23 mouse cellular contexts compared by ENCODE assay signal in the genomic region with DNA sequence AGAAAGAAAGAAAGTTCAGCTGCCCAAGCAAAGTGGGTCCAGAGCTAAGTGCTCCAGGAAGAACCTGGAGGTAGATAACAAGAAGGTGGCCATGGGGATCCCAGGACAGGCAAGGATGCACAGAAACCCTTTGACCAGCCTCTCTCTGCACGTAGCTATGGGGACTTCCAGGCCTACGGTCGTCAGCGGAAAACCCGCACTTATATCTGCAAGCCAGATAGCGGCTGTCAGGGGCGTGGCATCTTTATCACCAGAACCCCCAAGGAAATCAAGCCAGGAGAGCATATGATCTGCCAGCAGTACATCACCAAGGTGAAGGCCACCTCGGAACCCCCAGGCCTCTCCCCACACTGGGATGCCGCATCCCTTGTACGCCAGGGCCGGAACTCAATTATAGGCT. TPM values are rescaled to one million over a fixed set of nuclear protein-coding genes. Genes with fewer than 3 reads are reported as not detected.
DNase-seq lines count a peak whose midpoint lies in the region; ATAC-seq and TF ChIP-seq lines count a peak whose summit lies in the region.
"Had no signal": no experiment of that assay in that cellular context is flagged by ENCODE, and none has a peak within 500 bp of the region (broad histone marks: within the 10 kb centered on the region; RNA-seq: fewer than 3 reads in every experiment).

No protein-coding gene starts in this region.

- H3K4me2 ChIP-seq in liver, embryonic 13.5 days, result no peak overlapping the region
- H3K4me2 ChIP-seq in liver, embryonic 11.5 days, result no peak overlapping the region
- H3K4me2 ChIP-seq: forebrain, embryonic 13.5 days; heart, embryonic 11.5 days; hindbrain, embryonic 12.5 days; hindbrain, embryonic 15.5 days had no signal

- no peaks in the 10 kb centered on the region for H3K79me2 ChIP-seq in MEL (ENCODE audit: control insufficient read depth, insufficient read depth, low read length, poor library complexity)

- peaks cover 3% of the 10 kb centered on the region; the same call in 1 of the 2 replicates for H3K27me3 ChIP-seq in liver, embryonic 13.5 days
- no peaks in the 10 kb centered on the region for H3K27me3 ChIP-seq in liver, embryonic 11.5 days (replicated peaks; ENCODE audit: control insufficient read depth, insufficient read depth, low read length)
- no peaks in the 10 kb centered on the region for H3K27me3 ChIP-seq in MEL (ENCODE audit: control insufficient read depth in 1 of 2, insufficient read depth in 2 of 2, low read length in 2 of 2)

- WGBS in liver, embryonic 13.5 days (ENCODE audit: insufficient replicate concordance), result 38% methylated on average over 11 of the region's 11 CpGs
- WGBS in liver, embryonic 11.5 days, result 56% methylated on average over 11 of the region's 11 CpGs

- no peak for TF ChIP-seq RAD21 in MEL (IDR thresholded peaks at IDR 0.05; ENCODE audit: low read depth, low read length)

- no peak overlapping the region for H3K9ac ChIP-seq in liver, embryonic 13.5 days
- H3K9ac ChIP-seq in liver, embryonic 11.5 days (ENCODE audit: low read depth, low read length), result no peak overlapping the region
- no peak overlapping the region for H3K9ac ChIP-seq in MEL (ENCODE audit: control insufficient read depth, low read depth, low read length, poor library complexity, severe bottlenecking)
- H3K9ac ChIP-seq: forebrain, embryonic 13.5 days; hindbrain, embryonic 12.5 days; hindbrain, embryonic 15.5 days had no signal

- H3K4me1 ChIP-seq in liver, embryonic 13.5 days (replicated peaks), result peaks cover 13% of the 10 kb centered on the region
- H3K4me1 ChIP-seq in liver, embryonic 11.5 days (replicated peaks; ENCODE audit: control insufficient read depth, insufficient read depth, low read length), result peaks cover 5% of the 10 kb centered on the region
- peaks cover 15 to 23% of the 10 kb centered on the region in 2 experiments for H3K4me1 ChIP-seq in MEL (ENCODE audit: control insufficient read depth in 1 of 2, insufficient read depth in 2 of 2, low read length in 2 of 2)
- H3K4me1 ChIP-seq: forebrain, embryonic 13.5 days; hindbrain, embryonic 12.5 days; hindbrain, embryonic 15.5 days had no signal

- no peaks in the 10 kb centered on the region for H3K36me3 ChIP-seq in liver, embryonic 13.5 days
- H3K36me3 ChIP-seq in liver, embryonic 11.5 days (ENCODE audit: control insufficient read depth, insufficient read depth, low read length), result no peaks in the 10 kb centered on the region
- H3K36me3 ChIP-seq in MEL (ENCODE audit: control insufficient read depth in 1 of 2, insufficient read depth in 2 of 2, low read length in 2 of 2), result peaks cover 0 to 19% of the 10 kb centered on the region in 2 experiments; a peak in 2 of 4 replicates
- H3K36me3 ChIP-seq: forebrain, embryonic 10.5 days; hindbrain, embryonic 12.5 days; hindbrain, embryonic 15.5 days had no signal

- H3K9me3 ChIP-seq in liver, embryonic 13.5 days (replicated peaks), result no peaks in the 10 kb centered on the region
- H3K9me3 ChIP-seq in liver, embryonic 11.5 days (ENCODE audit: control insufficient read depth, low read length), result no peaks in the 10 kb centered on the region
- H3K9me3 ChIP-seq in MEL (replicated peaks; ENCODE audit: insufficient read depth, low read length), result no peaks in the 10 kb centered on the region
- H3K9me3 ChIP-seq: forebrain, embryonic 10.5 days; forebrain, embryonic 13.5 days; hindbrain, embryonic 12.5 days; hindbrain, embryonic 15.5 days had no signal

- no peak for TF ChIP-seq CTCF in MEL (IDR thresholded peaks at IDR 0.05 in 2 of 3, conservative IDR thresholded peaks at IDR 0.05 in 1 of 3; ENCODE audit: control insufficient read depth in 1 of 3, insufficient read depth in 1 of 3, low read depth in 2 of 3, low read length in 3 of 3, poor library complexity in 1 of 3, severe bottlenecking in 1 of 3)

- no peak overlapping the region for H3K27ac ChIP-seq in liver, embryonic 13.5 days
- H3K27ac ChIP-seq in liver, embryonic 11.5 days (ENCODE audit: low read depth, low read length), result no peak overlapping the region
- no peak overlapping the region for H3K27ac ChIP-seq in MEL (ENCODE audit: control insufficient read depth, low read depth, low read length)
- H3K27ac ChIP-seq: forebrain, embryonic 10.5 days; forebrain, embryonic 13.5 days; gastrocnemius, adult 2 months; hindbrain, embryonic 12.5 days; hindbrain, embryonic 15.5 days had no signal

- intact Hi-C loops in left cerebral cortex, postnatal 36 days (cut with DNase I), result no loop called here

- no peak overlapping the region for H3K4me3 ChIP-seq in liver, embryonic 13.5 days (replicated peaks)
- no peak overlapping the region for H3K4me3 ChIP-seq in liver, embryonic 11.5 days (ENCODE audit: low read depth, low read length)
- peak overlapping the region in 1 of 2 experiments; percentile 10; a peak in 1 of 4 replicates for H3K4me3 ChIP-seq in MEL (ENCODE audit: control insufficient read depth in 1 of 2, insufficient read depth in 1 of 2, low read depth in 2 of 2, low read length in 2 of 2)
- H3K4me3 ChIP-seq: forebrain, embryonic 10.5 days; forebrain, embryonic 13.5 days; gastrocnemius, adult 2 months; hindbrain, embryonic 12.5 days; hindbrain, embryonic 15.5 days had no signal

- peak; percentile 29; the same call in 1 of the 2 replicates for ATAC-seq in liver, embryonic 13.5 days (ENCODE audit: low read depth)
- no peak for ATAC-seq in liver, embryonic 11.5 days (replicated peaks; ENCODE audit: low FRiP score)
- ATAC-seq: activated CD4-positive, CD25-positive, alpha-beta regulatory T cell, adult 4 months; forebrain, embryonic 13.5 days; forebrain, embryonic 16.5 days had no signal

- no peak for DNase-seq in liver, embryonic 13.5 days
- no peak for DNase-seq in liver, embryonic 11.5 days (ENCODE audit: low spot score)
- DNase-seq in MEL (ENCODE audit: low read depth, low spot score), result peak; percentile 65
- peak; percentile 60 for DNase-seq in induced T-regulatory cell, adult 2 months (ENCODE audit: low read depth)
- no peak for DNase-seq in left cerebral cortex, postnatal 36 days (ENCODE audit: low spot score in 2 of 2)
- DNase-seq in layer of hippocampus, postnatal 10 days (ENCODE audit: low spot score in 2 of 2), result no peak
- DNase-seq: adrenal gland, adult 8-10 months; adrenal gland, postnatal 25 days; cerebellum, adult 18-20 months; cerebellum, adult 9-10 months; cerebellum, postnatal 14 days; gastrocnemius, adult 2 months; gastrocnemius, postnatal 14 days; heart, adult 11 months had no signal

- no peak for TF ChIP-seq POLR2A in MEL (IDR thresholded peaks at IDR 0.05; ENCODE audit: control insufficient read depth in 1 of 2, insufficient read depth in 1 of 2, low read depth in 1 of 2, low read length in 2 of 2, poor library complexity in 1 of 2)

- TF ChIP-seq EP300 in MEL (IDR thresholded peaks at IDR 0.05; ENCODE audit: low read depth in 1 of 2, low read length in 2 of 2), result peak; percentile 34 to 66; a peak in 2 of 4 replicates

TF ChIP-seq in MEL, 35 proteins besides CTCF, POLR2A, EP300 and RAD21 (continues in another document):
- no peak for TF ChIP-seq NELFE (IDR thresholded peaks at IDR 0.05; ENCODE audit: low read depth, low read length)
- peak; percentile 44; the same call in 1 of the 2 replicates for TF ChIP-seq RCOR1 (IDR thresholded peaks at IDR 0.05; ENCODE audit: low read depth, low read length)

RNA-seq across cellular contexts. Expression of gene Ttll13, which starts 6.7 kb away (rescaled TPM):
- 0.23 and 0.72 TPM in 2 replicates for polyA plus RNA-seq in liver, embryonic 13.5 days (2015; fragmentation: Nextera tagmentation; extraction: Ambion mirVana)
- 0.52 and 1.6 TPM in 2 replicates for polyA plus RNA-seq in liver, embryonic 11.5 days (2014; fragmentation: Nextera tagmentation; extraction: Ambion mirVana)
- total RNA-seq in MEL (2012; rRNA removed), result 0.39 and 0.46 TPM in 2 replicates
- under 1 TPM in 1 of 2 experiments, not detected in 1; 0.40 TPM for polyA plus RNA-seq in MEL (2012; ENCODE audit: insufficient read depth in 1 of 2, insufficient read length in 2 of 2, low read depth in 1 of 2, low replicate concordance in 2 of 2, missing spikeins in 1 of 2)
- total RNA-seq in left cerebral cortex, postnatal 36 days (2021), result 1 to 10 TPM; 1.7 to 1.8 TPM
- 1 to 10 TPM; 1.4 to 1.5 TPM for total RNA-seq in layer of hippocampus, postnatal 10 days (2021)
- total RNA-seq: hematopoietic stem cell, adult 5-6 weeks had no signal
- polyA plus RNA-seq: C2C12 had no signal

RNA-seq across cellular contexts. Expression of gene Ngrn, which starts 8.1 kb away (rescaled TPM):
- 33.5 and 37.2 TPM in 2 replicates for polyA plus RNA-seq in liver, embryonic 13.5 days (2015; fragmentation: Nextera tagmentation; extraction: Ambion mirVana)
- 55.1 and 58.4 TPM in 2 replicates for polyA plus RNA-seq in liver, embryonic 11.5 days (2014; fragmentation: Nextera tagmentation; extraction: Ambion mirVana)
- 42.8 and 48.0 TPM in 2 replicates for total RNA-seq in MEL (2012; rRNA removed)
- 10 to 100 TPM in 1 of 2 experiments, not detected in 1; 37.2 TPM for polyA plus RNA-seq in MEL (2012; ENCODE audit: insufficient read depth in 1 of 2, insufficient read length in 2 of 2, low read depth in 1 of 2, low replicate concordance in 2 of 2, missing spikeins in 1 of 2)
- 10 to 100 TPM; 44.8 to 45.9 TPM for total RNA-seq in left cerebral cortex, postnatal 36 days (2021)
- 10 to 100 TPM; 37.2 to 39.4 TPM for total RNA-seq in layer of hippocampus, postnatal 10 days (2021)

RNA-seq across cellular contexts. Expression of gene Vps33b, which starts 16.6 kb away (rescaled TPM):
- polyA plus RNA-seq in liver, embryonic 13.5 days (2015; fragmentation: Nextera tagmentation; extraction: Ambion mirVana), result 4.4 and 7.9 TPM in 2 replicates
- 20.8 and 24.4 TPM in 2 replicates for polyA plus RNA-seq in liver, embryonic 11.5 days (2014; fragmentation: Nextera tagmentation; extraction: Ambion mirVana)
- total RNA-seq in MEL (2012; rRNA removed), result 24.9 and 27.6 TPM in 2 replicates
- polyA plus RNA-seq in MEL (2012; ENCODE audit: insufficient read depth in 1 of 2, insufficient read length in 2 of 2, low read depth in 1 of 2, low replicate concordance in 2 of 2, missing spikeins in 1 of 2), result 10 to 100 TPM in 1 of 2 experiments, not detected in 1; 23.4 TPM
- 10 to 100 TPM; 19.0 to 25.3 TPM for total RNA-seq in left cerebral cortex, postnatal 36 days (2021)
- 10 to 100 TPM; 23.0 to 25.6 TPM for total RNA-seq in layer of hippocampus, postnatal 10 days (2021)

RNA-seq across cellular contexts. Expression of gene Gdpgp1, which starts 20.2 kb away (rescaled TPM):
- 2.4 and 3.0 TPM in 2 replicates for polyA plus RNA-seq in liver, embryonic 13.5 days (2015; fragmentation: Nextera tagmentation; extraction: Ambion mirVana)
- polyA plus RNA-seq in liver, embryonic 11.5 days (2014; fragmentation: Nextera tagmentation; extraction: Ambion mirVana), result 6.5 and 7.4 TPM in 2 replicates
- total RNA-seq in MEL (2012; rRNA removed), result 3.4 and 4.0 TPM in 2 replicates
- 1 to 10 TPM in 1 of 2 experiments, not detected in 1; 4.6 TPM for polyA plus RNA-seq in MEL (2012; ENCODE audit: insufficient read depth in 1 of 2, insufficient read length in 2 of 2, low read depth in 1 of 2, low replicate concordance in 2 of 2, missing spikeins in 1 of 2)
- 1 to 10 TPM; 6.0 to 6.6 TPM for total RNA-seq in left cerebral cortex, postnatal 36 days (2021)
- total RNA-seq in layer of hippocampus, postnatal 10 days (2021), result 1 to 10 TPM; 6.4 to 6.7 TPM

RNA-seq across cellular contexts. Expression of gene Cib1, which starts 20.3 kb away (rescaled TPM):
- polyA plus RNA-seq in liver, embryonic 13.5 days (2015; fragmentation: Nextera tagmentation; extraction: Ambion mirVana), result 91.0 and 102 TPM in 2 replicates
- polyA plus RNA-seq in liver, embryonic 11.5 days (2014; fragmentation: Nextera tagmentation; extraction: Ambion mirVana), result 113 and 114 TPM in 2 replicates
- total RNA-seq in MEL (2012; rRNA removed), result 69.3 and 84.5 TPM in 2 replicates
- 100 to 1,000 TPM in 1 of 2 experiments, not detected in 1; 145 TPM for polyA plus RNA-seq in MEL (2012; ENCODE audit: insufficient read depth in 1 of 2, insufficient read length in 2 of 2, low read depth in 1 of 2, low replicate concordance in 2 of 2, missing spikeins in 1 of 2)
- 10 to 100 TPM; 21.7 to 21.8 TPM for total RNA-seq in left cerebral cortex, postnatal 36 days (2021)
- total RNA-seq in layer of hippocampus, postnatal 10 days (2021), result 10 to 100 TPM; 23.4 to 24.3 TPM

Comparison
In these comparisons a context has a peak if more than half of its experiments do, and no peak if none do; other contexts are left out.
1. DNase-seq: peak in MEL (single experiment) and induced T-regulatory cell, adult 2 months (single experiment); none in liver, embryonic 13.5 days (single experiment), liver, embryonic 11.5 days (single experiment), left cerebral cortex, postnatal 36 days (0 of 2) and layer of hippocampus, postnatal 10 days (0 of 2).